Mouse (Mus musculus) CD4-positive helper T cell, adult 2 months (primary cell): ENCODE data around the gene Cemip.
"Not testable (repeated sequence)": the region's sequence is repeated elsewhere in the genome, so short reads cannot be mapped to it uniquely, and the experiment has no call there.

Experiments
- DNase-seq: peaks from one replicate; pipeline ENCODE4 v3.0.0-alpha.2; 2012; ENCODE audit warnings: low read depth, missing footprints, low spot score

The Cemip gene

DNA sequence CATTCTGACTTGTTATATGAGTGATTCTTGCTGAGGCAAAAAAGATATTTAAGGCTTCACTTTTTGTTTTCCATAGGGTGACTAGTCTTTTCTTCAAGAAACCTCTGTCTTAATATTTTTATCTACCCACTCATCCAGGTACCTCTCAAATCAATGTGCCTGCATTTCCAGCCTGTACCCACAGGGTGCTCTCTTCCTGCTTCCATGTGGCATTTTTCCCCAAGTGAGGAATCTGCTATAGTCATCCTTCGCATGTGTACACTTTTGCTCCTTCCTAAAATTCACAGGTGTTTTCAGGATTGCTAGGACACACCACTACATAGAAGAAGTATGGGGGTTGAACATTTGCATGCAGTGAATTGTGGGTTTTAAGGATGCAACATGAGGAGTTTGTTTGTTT is 192.0 kb downstream of the Cemip start:
- DNase-seq, result no peak

DNA sequence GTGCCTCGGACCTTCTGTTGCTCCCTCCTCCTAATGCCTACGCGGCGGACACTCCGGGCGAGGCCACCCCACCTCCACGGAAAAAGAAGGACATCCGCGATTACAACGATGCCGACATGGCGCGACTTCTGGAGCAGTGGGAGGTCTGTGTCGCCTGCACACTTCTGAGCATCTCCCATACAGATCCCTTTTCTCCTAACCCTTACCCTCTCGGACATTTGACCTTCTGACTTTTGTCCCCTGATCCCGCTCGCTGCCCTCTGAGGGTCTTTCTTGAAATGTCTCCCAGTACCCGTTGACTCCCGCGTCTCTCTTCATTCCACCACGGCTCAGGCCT is 194.0 kb downstream of the Cemip start:
- no peak for DNase-seq

DNA sequence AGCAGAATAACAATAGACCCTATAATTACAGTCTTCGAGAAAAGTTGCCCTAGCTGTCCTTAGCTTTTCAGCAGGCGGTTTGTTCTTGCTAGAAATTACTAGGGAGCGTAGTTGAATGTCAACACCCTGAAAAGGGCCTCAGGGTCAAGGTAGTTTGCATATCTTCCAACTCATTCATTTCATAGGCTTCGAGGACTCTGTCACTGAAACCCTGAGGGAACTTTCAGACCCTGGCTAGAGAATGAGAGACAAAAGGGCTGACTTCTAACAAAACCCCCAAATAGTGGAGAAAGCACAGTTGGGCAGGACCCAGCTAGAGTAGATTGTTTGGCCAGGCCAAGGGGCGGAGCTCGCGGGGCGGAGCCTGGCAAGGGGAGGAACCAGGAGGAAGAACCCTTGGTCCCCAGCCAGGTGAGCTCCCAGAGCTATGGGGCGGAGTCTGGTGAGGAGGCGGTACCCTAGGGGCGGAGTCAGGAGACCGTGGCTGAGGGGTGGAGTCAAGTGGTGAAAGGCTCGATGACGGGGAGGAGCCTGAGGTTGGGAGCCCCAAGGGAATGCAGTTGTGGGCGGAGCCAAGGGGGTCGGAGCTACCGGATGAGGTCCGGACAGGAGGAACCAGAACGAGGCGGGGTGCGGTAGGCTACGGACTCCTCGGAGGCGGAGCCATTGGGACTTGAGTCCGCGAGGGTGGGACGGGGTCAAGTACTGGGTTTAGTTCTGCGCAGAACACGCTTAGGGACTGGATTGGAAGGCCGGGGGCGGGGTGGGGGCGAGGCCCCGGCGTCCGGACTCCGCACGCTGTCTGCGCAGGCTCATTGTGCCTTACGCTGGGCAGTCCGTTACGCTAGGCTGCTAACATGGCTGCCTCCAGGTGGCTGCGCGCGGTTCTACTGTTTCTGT is 194.6 kb downstream of the Cemip start:
- peak; percentile 98 for DNase-seq

DNA sequence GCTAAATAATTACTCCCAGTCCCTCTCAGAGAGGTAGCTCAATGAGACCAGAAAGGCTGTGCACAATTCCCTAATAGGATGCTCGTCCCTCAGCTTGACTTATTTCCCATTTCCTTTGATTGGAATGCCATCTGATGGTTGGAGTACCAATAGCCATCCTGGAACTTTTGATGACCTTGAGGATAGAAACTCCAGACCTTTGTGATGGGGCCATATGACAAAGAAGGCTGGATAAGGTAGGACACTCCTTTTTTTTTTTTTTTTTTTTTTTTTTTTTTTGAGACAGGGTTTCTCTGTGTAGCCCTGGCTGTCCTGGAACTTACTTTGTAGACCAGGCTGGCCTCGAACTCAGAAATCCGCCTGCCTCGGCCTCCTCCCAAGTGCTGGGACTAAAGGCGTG is 196.4 kb downstream of the Cemip start:
- not testable (repeated sequence) for DNase-seq

DNA sequence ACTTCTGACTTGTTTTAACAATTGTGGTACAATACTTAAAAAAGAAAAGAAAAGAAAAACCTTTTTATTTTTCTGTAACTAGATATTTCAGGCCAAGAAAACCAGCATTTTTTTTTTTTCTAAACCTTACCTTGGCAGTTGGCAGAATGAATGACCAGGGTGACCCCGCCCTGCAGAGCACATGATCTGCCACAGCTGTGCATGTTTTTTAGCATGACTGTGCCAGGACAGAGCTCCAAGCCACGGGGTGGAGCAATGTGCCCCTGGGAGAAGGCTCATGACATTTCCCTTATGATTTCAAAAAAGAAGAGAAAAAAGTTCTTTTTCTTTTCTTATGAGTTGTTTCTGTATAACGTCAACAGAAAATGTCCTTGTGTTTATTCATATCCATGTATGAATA is 196.9 kb downstream of the Cemip start:
- DNase-seq, result no peak

DNA sequence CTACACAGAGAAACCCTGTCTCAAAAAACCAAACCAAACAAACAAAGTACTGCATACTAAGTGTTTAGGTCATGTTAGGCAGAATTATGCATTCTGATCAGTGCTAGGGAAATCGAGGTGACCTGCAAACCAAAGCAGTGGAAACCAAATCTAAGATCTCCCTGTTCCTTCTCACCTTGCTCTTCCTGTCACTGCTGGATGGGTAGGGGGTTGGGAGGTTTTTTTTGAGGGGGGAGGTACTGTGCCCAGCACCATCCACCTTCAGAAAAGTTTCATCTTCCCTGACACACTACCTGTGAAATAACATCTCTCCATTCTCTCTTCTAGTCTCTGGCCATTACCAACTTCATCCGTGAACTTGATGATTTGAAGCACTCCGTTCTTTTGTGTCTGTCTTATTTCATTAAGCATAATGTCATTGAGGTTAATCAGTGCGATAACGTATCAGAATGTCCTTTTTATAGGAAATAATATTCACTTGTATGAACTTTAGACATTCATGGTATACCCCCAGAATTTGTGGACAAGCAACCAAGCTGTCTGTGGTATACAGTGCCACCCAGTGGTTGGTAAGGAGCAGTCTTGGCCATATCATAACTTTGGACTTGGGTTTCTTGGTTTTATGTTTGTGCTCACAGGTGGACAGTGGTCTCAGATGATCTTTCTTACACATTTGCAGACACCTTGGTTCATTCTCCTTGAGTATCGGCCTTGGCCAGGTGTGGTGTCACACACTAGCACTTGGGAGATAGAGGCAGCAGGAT is 199.8 kb downstream of the Cemip start:
- DNase-seq, result peak; percentile 32

DNA sequence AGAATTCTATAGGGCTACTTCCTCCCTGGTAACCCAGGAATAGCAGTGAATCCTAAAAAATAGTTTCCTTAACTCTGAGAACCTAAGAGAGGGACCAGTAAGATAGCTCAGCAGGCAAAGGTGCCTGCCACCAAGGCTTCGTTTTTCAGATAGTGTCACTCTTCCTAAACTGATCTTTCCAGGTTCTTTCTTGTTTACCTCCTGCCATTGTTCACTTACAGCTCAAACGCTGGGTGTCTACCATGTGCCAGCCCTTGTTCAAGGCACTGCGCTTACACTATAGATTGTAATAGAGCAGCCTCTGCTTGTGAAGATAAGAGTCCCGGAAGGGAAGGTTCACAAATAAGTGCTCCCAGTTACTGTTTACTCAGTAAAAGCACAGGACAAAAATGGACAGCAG is 200.5 kb downstream of the Cemip start:
- no peak for DNase-seq

DNA sequence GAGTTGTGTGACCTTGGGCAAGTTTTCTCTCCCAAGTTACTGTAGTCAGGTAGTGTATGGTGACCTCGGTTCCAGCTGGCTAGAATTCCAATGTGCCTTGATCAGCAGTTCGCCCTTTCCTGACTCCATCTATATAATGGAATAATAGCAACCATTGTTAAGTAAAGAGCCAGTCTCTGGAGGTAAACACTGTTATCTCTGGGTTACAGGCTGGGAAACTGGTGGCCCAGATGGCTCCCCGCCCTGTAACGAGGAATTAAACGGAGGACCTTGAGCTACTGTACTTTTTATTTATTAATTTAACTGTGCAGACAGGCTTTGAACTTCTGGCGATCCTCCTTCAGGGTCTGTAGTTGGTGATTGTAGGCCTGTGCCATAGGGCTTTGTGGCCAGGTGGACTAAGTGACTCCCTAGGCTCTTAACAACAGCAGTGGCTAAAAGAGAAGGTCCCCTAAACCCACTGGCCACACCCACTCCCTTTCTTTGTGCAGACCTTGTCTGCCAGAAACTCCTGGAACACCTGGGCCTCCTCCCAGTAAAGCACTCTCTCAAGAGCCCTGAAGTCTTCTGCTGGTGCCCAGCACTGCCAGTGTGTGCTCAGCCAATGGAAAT is 201.3 kb downstream of the Cemip start:
- DNase-seq, result no peak

DNA sequence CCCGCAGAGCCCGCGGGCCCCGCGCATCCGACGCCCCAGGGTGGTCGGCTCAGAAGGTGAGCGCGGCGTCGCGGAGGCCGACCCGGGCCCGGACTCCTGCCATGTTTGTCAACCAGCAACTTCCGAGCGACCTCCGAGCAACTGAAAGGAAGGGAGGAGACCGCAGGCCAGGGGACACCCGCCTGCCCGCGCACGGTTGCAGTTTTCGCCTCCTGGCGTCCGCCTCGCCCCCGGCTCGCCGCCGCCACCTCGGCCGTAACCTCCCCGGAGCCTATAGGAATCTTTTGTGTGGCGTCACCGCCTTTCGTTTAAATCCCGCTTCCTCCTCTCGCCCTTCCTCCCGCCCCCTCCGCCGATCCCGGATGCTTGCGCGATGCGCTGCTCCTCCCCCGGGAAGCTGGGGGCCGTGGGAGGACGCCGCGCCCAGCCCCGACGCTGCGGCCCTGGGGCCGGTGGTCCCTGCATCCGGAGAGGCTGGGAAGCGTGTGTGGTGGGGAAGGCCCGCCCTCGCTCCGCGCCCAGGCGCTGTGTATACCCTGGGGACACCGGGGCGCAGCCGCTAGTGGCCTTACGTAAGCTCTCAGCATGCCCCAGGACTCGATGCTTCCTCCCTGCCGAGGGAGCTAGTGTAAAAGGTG is 202.2 kb downstream of the Cemip start, which contains the start of the genes Tlnrd1 and Mesd:
Gene Tlnrd1, minus strand, starts transcription at position 285 of the 638 bp plus-strand sequence.
Gene Mesd, plus strand, starts transcription at position 446 of the 638 bp plus-strand sequence.
- peak; percentile 89 for DNase-seq

DNA sequence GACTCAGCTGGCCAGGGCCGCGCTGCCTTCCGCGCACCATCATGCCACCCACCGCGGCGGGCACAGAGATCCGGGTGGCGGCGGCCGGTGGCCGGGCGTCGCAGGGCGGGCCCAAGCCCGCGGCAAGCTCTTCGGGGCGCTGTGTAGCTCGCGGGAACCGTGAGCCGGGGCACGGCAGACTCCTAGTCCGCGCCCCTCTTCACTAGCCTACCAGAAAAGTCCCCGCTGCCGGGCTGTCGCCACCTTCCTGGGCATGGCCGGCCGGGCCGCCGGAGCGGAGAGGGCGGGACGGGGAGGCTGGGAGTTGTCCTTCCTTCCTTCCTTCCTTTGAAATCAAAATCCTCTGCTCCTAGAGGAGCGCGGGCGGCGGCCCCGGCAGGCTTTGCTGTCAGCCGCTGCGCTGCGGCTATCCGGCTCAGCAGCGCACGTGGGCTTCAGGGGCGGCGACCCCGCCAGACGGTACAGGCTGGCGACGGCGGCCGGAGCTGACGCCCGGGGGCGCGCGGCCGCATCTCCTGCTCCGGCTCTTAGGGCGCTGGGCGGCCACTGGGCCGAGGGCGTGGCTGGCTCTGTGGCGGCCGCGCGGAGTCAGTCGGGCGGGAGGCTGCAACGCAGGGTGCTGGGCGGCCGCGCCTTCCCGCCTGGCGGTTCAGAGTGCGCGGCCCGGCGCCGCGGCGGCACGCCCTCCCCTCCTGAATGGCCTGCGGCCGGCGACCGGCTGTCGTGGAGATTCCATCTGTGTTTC is 202.9 kb downstream of the Cemip start:
- peak; percentile 74 for DNase-seq
